Mouse (Mus musculus) heart, adult 2 months (tissue): ENCODE measurements around the gene Rab30. TPM values are rescaled to one million over a fixed set of nuclear protein-coding genes. Genes with fewer than 3 reads are reported as not detected.

ENCODE experiments used
- DNase-seq, 2 experiments: peaks; one replicate each; pipeline ENCODE4 v3.0.0; 2021
- H3K27ac ChIP-seq: fragments of 200-600 bp; 2 replicates; pipeline ENCODE4 v1.8.1; 2022
- H3K27me3 ChIP-seq: fragments of 200-500 bp; 2 replicates; pipeline ENCODE4 v1.6.1; 2012; ENCODE audit warnings: mild to moderate bottlenecking, low read length, inconsistent platforms, mixed read lengths; ENCODE audit not compliant: control insufficient read depth, insufficient read depth
- H3K36me3 ChIP-seq: fragments of 200-500 bp; 2 replicates; pipeline ENCODE4 v1.6.1; 2012; ENCODE audit warnings: low read length, inconsistent platforms; ENCODE audit not compliant: control insufficient read depth, insufficient read depth
- H3K4me1 ChIP-seq: fragments of 200-500 bp; 2 replicates; pipeline ENCODE4 v1.6.1; 2011; ENCODE audit warnings: low read length; ENCODE audit not compliant: control insufficient read depth, insufficient read depth
- H3K4me3 ChIP-seq: fragments of 200-600 bp; 2 replicates; pipeline ENCODE4 v1.8.1; 2022
- H3K79me2 ChIP-seq: fragments of 200-500 bp; replicated peaks from 2 replicates; pipeline ENCODE4 v1.6.1; 2012; ENCODE audit warnings: mild to moderate bottlenecking, inconsistent platforms, low read length, moderate library complexity, mixed read lengths; ENCODE audit not compliant: control insufficient read depth, insufficient read depth
- H3K9ac ChIP-seq: fragments of 200-500 bp; 2 replicates; pipeline ENCODE4 v1.6.1; 2012; ENCODE audit warnings: low read depth, mild to moderate bottlenecking, control low read depth, inconsistent platforms, low read length, mixed read lengths
- CTCF ChIP-seq: fragments of 200-600 bp; IDR thresholded peaks from 2 replicates; pipeline ENCODE4 v1.8.1; 2022; ENCODE audit warnings: antibody characterized with exemption, mild to moderate bottlenecking, moderate library complexity
- EP300 ChIP-seq: fragments of 200-500 bp; IDR thresholded peaks from 2 replicates; pipeline ENCODE4 v1.6.1; 2011; ENCODE audit warnings: low read depth, low read length, control low read depth; ENCODE audit not compliant: insufficient read depth
- POLR2A ChIP-seq: fragments of 200-500 bp; IDR thresholded peaks from 2 replicates; pipeline ENCODE4 v1.6.1; 2011; ENCODE audit warnings: mild to moderate bottlenecking, low read depth, low read length, control low read depth; ENCODE audit not compliant: insufficient read depth
- WGBS: fragments of 180-500 bp; shearing (Covaris S2); methylation state at CpG from one replicate; pipeline ENCODE4 v1.1.7; 2018; 5-methylcytosine and 5-hydroxymethylcytosine counted together
- intact Hi-C: fragments of 180-260 bp; cut with DNase I; formaldehyde crosslinking; loops from one replicate; pipeline ENCODE4 v1.15.1; 2025
- polyA plus RNA-seq: library from polyadenylated mRNA; depleted of rRNA; stranded (reverse); fragments of >200 nt; gene quantifications from 2 replicates; pipeline ENCODE4 v1.2.3, GENCODE M21; 2012
- total RNA-seq, 2 experiments: library from RNA; stranded (reverse); gene quantifications; 2 replicates each; pipeline ENCODE4 v1.2.3; 2021

The Rab30 gene
- total and polyA plus RNA-seq, 3 experiments: 2.8 to 22.5 (median 10.8) TPM

DNA sequence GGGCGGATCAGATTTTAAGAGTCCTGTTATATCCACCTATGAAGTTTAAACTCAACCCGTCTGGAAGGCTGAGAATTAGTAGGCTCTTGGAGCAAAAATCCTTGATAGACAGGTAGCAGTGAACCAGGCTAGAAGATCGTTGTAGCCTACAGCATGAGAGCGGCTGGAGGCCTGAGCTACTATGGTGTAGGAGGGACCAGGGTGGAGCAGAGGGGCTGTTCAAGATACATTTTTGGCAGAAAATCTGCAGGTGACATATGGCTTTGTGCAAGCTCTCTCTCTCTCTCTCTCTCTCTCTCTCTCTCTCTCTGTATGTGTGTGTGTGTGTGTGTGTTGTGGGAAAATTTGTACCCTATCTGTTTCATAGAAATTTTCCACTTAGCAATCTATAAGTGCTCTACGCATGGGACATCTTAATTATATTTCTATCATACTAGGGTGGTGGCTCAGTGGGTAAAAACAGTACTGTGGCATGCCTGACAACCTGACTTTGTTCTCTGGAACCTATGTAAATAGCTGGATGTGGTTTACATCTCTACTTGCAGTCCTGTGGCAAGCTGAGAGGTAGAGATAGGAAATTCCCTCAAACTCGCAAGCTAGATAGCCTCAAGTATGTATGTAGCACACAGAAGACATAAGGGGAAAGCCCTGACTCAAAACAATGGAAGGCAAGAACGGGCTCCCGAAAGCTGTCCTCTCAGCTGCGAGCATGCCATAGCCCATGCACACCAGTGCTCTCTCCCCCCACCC lies 63.7 kb downstream of the Rab30 start:
- DNase-seq: no peak
- Histone ChIP-seq H3K27ac (no peak overlapping the region), H3K27me3 (no peaks in the 10 kb centered on the region), H3K36me3 (no peaks in the 10 kb centered on the region), H3K4me3 (no peak overlapping the region), H3K9ac (no peak overlapping the region), H3K79me2 (no peaks in the 10 kb centered on the region), H3K4me1 (no peaks in the 10 kb centered on the region)
- TF ChIP-seq CTCF (no peak), EP300 (no peak), POLR2A (no peak)
- 90% methylated on average over 9 of the region's 9 CpGs for WGBS
- intact Hi-C loops: no loop called here

DNA sequence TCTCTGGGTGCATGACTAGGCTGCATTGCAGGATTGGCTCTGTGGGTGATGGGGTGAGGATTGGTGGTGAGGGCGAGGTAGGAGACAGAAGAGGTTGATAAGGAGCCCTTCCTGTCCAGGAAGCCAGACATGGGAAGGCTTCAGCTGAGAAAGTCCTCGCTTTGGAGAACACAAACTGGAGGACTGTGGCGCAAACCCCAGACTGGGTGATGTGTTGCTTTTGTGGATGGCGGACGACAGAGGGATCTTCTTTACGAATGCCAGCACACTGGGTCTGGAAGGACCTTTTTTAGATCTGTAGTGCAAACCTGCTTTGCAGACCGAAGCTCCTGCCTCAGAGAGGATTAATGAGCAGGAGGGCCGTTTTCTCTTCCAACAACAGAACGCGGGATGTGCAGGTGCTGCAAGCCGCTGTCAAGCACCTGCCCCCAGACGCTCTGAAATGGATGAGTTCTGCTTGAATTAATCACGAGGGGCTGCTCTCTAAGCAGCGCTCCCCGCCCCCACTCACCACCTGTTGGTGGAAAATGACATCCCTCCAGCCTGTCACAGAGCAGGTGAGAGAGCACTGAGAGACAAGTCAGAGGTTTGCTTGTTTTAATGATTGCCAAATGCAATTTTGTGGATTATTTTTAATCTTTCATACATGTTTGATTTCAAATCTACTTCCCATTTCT lies 65.2 kb downstream of the Rab30 start:
- no peak overlapping the region for H3K27ac ChIP-seq
- no peaks in the 10 kb centered on the region for H3K27me3 ChIP-seq
- no peak overlapping the region for H3K4me3 ChIP-seq
- no peaks in the 10 kb centered on the region for H3K4me1 ChIP-seq
- WGBS: 65% methylated on average over 15 of the region's 15 CpGs
- H3K36me3 ChIP-seq: no peaks in the 10 kb centered on the region
- DNase-seq: no peak
- no peak overlapping the region for H3K9ac ChIP-seq
- no peaks in the 10 kb centered on the region for H3K79me2 ChIP-seq
- intact Hi-C loops: no loop called here
- TF ChIP-seq EP300 (no peak), POLR2A (no peak), CTCF (no peak)

DNA sequence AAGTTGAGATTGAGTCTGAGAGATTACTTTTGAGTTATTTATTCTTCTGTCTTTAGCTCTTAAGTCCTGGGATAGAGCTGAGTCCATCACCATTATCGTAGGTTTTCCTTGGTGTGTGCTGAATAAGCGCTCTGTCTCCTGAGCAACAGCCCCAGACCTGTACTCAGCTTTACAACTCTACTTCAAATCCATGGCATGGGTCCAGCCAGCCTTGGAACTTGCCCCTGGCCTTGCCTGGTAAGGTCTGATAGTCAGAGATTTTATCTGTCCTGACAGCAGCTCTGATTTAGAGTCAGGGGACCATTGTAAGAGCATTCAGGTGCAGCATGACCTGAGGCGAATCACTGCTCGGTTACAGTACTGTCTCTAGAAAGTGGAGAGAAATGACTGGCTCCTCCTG lies 66.1 kb downstream of the Rab30 start:
- TF ChIP-seq EP300 (no peak), CTCF (no peak), POLR2A (no peak)
- Histone ChIP-seq H3K79me2 (no peaks in the 10 kb centered on the region), H3K9ac (no peak overlapping the region), H3K27me3 (no peaks in the 10 kb centered on the region), H3K36me3 (no peaks in the 10 kb centered on the region), H3K4me3 (no peak overlapping the region), H3K4me1 (no peaks in the 10 kb centered on the region), H3K27ac (no peak overlapping the region)
- WGBS: 83% methylated on average over 4 of the region's 4 CpGs
- intact Hi-C loops: no loop called here
- DNase-seq: no peak

DNA sequence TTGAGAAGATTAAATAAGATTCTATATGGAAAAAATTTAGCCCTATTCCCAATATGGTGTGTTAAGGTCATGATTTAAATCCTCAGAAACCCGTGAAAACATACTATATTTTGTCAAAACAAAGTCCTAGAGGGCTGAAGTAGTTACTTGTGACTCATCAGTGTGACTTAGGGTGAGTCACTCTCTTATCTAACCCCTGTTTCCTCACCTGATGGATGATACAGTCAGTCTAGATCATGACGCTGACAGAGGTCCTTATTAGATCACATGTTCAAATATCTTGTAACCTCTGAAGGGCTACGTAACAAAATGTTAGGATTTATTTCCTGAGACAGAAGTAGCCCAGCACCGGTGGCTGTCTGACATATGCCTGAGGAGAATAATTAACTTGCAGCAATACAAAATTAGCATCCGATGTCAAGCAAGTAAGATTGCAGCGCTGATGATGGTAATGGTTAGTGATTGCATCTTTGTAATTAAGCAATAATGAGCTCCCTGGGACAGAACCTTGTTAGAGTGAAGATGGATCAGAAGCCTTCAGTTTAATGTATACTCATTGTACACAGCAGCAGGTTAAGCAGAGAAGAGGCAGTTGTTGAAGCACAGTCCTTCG lies 70.4 kb downstream of the Rab30 start:
- Histone ChIP-seq H3K9ac (no peak overlapping the region), H3K4me3 (no peak overlapping the region), H3K27ac (no peak overlapping the region), H3K79me2 (no peaks in the 10 kb centered on the region), H3K36me3 (no peaks in the 10 kb centered on the region), H3K27me3 (no peaks in the 10 kb centered on the region), H3K4me1 (no peaks in the 10 kb centered on the region)
- intact Hi-C loops: no loop called here
- TF ChIP-seq EP300 (no peak), POLR2A (no peak), CTCF (no peak)
- DNase-seq: no peak
- 68% methylated on average over 7 of the region's 7 CpGs for WGBS

DNA sequence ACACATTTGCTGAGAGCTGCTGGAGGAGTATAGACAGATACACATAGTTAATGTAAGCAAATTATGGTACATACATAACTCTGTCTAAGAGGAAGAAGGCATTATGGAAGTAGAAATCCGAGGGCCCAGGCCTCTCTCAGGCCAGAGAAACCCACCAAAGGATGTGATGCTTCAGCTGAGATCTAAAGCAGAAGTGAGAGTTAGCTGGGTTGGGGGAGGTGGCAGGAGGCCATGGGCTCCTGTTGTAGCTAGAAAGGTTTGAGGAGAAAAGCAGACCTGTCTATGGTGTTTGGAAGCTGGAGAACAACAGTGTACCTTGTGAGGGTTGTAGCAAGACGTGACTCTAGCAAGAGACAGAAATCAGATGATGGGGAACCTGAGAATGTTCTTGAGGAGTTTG lies 75.8 kb downstream of the Rab30 start:
- WGBS: 73% methylated on average over 2 of the region's 2 CpGs
- DNase-seq: no peak
- H3K27me3 ChIP-seq: no peaks in the 10 kb centered on the region
- H3K27ac ChIP-seq: no peak overlapping the region
- no peak overlapping the region for H3K9ac ChIP-seq
- H3K4me3 ChIP-seq: no peak overlapping the region
- H3K4me1 ChIP-seq: peaks cover 3% of the 10 kb centered on the region
- no peaks in the 10 kb centered on the region for H3K79me2 ChIP-seq
- no peak for TF ChIP-seq POLR2A
- no peaks in the 10 kb centered on the region for H3K36me3 ChIP-seq
- intact Hi-C loops: no loop called here

DNA sequence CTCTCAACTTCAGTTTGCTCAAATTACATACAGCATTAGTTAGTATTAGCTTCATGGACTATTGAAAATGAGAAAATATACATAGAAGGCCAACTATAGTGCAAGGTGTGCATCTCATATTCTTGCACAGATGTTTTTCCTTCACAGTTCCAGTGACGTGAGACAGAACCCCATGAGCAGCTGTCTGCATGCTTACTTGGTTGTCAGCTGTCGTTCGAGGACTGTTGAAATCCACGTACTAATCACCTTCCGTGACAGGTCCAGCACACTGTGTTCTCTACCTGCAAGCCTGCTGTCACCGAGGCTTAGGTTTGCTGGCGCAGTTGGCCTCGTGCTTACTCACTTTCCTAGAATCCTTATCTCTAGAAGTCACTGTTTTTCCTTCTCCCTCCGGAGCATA lies 76.5 kb downstream of the Rab30 start:
- intact Hi-C loops: no loop called here
- Histone ChIP-seq H3K79me2 (0 out of 2 replicates have a peak, but pooled peaks cover 2% of the 10 kb centered on the region), H3K4me1 (peaks cover 3% of the 10 kb centered on the region), H3K36me3 (no peaks in the 10 kb centered on the region), H3K27ac (no peak overlapping the region), H3K4me3 (no peak overlapping the region), H3K27me3 (no peaks in the 10 kb centered on the region), H3K9ac (no peak overlapping the region)
- DNase-seq: no peak
- WGBS: 37% methylated on average over 9 of the region's 9 CpGs
- no peak for TF ChIP-seq POLR2A
- TF ChIP-seq CTCF: no peak
- TF ChIP-seq EP300: 0 out of 2 replicates have a peak, but pooled peaks have one; percentile 21
